Mouse (Mus musculus) thymus, adult 2 months (tissue): ENCODE data around the gene Farp1.

Experiments
- CTCF ChIP-seq: fragments of 200-500 bp; IDR thresholded peaks from 2 replicates; pipeline ENCODE4 v1.5.1; 2012; ENCODE audit warnings: mild to moderate bottlenecking, control low read depth, low read length, moderate library complexity, borderline replicate concordance; ENCODE audit not compliant: control insufficient read depth, poor library complexity, insufficient read depth; ENCODE audit errors: extremely low read depth
- POLR2A ChIP-seq: fragments of 200-500 bp; IDR thresholded peaks from 2 replicates; pipeline ENCODE4 v1.6.1; 2012; ENCODE audit warnings: mild to moderate bottlenecking, low read length, control low read depth, moderate library complexity; ENCODE audit not compliant: control insufficient read depth, poor library complexity, insufficient read depth; ENCODE audit errors: extremely low read depth

DNA sequence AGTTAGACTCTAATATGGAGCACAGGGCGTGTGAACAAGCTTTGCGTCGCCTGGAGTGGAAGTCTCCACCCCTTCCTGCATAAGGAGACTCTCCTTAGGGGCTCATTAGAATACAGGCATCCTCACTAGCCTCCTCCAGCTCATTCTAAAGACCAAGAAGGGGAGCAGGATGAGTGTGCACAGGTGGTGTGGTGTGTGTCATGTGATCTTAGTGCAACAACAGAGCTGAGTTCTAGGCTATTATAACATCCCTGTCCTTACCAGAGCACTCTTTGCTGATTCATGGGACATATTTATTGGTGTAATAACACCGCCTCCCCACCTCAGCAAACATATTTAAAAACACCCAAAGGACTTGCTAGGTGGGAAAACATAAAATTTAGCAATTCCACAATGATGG, 120.2 kb downstream of the Farp1 start:
- TF ChIP-seq CTCF: no peak
- TF ChIP-seq POLR2A: no peak
